Mouse (Mus musculus): ENCODE measurements around the gene Mak.

Gene Mak

GRCm38 (mm10) chr13:41079421-41079780 is at the start of gene Mak:
Gene Mak (minus strand): TSS chr13:41079706.
- peak; percentile 9 to 35 for DNase-seq

GRCm38 (mm10) chr13:41129061-41129460 is 49.6 kb upstream of the Mak start:
- DNase-seq, result no peak

GRCm38 (mm10) chr13:41128326-41128725 is 48.8 kb upstream of the Mak start:
- no peak for DNase-seq

- DNase-seq, result no peak
Observed at GRCm38 (mm10) chr13:41123666-41124225, 44.2 kb upstream of the Mak start.

DNA sequence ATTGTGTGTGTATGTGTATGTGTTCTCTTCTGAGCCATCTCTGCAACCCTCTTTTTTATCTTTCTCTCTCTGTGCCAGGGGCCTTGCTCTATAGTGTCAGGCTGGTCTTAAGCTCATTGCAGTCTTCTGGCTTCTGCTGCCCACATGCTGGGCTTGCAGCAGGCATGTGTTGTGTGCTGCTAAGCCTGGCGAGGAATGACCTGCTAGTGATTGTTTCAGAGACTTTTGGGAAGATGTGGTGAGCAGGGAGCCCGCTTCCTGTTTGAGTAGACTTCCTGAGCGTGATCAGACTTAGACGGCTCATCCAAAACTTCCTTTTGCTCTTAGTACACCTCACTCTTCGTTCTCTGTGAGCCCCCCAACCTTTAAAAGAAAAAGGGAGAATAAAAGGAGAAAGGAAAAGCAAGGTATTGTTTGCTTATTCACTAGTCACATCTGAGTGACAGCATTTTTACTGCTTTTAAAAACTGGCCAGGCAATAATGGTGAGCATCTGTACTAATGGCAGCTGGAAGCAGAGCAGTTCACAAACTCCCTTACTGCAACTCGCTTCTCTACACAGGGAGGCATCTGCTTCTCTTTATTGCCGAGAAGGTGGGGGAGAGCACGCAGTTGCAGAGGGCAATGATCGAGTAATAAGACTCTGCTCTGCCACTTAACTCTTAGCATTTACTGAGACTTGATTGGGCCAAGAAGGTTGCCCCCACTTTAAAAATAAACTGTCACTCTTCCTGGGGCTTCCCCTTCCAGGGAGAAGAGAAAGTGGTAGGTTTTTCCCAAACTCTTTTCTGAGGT is 39.8 kb upstream of the Mak start:
- no peak for DNase-seq

- no peak for DNase-seq
Observed at GRCm38 (mm10) chr13:41113940-41114339, 34.4 kb upstream of the Mak start, which contains the start of gene Sycp2l. Gene Sycp2l (plus strand): TSS chr13:41114307.

DNA sequence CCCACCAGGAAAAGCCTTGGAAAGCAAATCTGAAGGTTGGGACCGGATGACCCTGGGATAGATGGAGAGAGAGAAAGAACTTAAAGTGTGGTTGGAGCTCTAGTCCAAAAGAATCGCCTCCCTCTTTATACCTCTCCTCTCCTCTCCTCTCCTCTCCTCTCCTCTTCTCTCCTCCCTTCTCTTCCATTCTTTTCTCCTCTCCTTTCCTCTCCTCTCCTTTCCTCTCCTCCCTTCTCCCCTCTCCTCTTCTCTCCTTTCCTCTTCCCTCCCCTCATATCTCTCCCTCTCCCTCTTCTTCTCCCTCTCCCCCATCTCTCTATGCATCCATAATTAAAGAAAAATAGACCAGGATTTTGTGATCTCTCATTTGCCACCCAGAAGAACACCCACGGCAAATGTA is 31.4 kb upstream of the Mak start, which contains the start of gene Gcm2:
TSS of gene Gcm2 (minus strand) at position 101 of the 400 bp plus-strand sequence.
- no peak for DNase-seq

DNA sequence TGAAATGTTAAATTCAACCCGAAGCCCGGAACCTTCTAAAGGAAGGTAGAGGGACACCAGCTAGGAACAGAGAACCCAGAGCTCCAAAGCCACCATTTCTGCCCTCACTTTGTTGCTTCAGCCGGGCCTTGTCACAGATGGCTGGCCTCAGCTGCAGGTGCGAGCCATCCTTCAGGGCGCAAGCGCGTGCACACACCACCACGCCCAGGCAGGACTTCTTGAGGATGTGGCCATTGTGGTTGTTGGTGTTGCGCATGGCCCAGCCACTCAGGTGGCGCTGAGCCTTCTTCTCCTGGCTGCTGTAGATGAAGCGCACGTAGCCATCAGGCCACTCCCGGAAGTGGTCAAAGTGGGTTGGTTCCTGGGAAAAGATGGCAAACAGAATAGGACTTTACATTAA is 26.0 kb upstream of the Mak start:
- no peak for DNase-seq

GRCm38 (mm10) chr13:41103841-41104525 is 24.5 kb upstream of the Mak start:
- no peak for DNase-seq

DNA sequence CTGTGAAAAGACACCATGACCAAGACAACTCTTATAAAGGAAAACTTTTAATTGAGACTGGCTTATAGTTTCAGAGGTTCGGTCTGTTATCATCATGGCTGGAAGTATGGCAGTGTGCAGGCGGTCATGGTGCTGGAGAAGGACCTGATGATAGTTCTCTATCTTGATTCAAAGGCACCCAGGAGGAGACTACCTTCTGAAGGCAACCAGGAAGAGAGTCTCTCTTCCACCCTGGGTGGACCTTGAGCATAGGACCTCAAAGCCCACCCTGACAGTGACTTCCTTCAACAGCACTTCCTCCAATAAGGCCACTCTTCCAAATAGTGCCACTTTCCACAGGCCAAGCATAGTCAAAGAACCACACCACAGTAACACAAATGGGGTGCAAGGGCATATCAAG is 20.5 kb upstream of the Mak start:
- no peak for DNase-seq

DNA sequence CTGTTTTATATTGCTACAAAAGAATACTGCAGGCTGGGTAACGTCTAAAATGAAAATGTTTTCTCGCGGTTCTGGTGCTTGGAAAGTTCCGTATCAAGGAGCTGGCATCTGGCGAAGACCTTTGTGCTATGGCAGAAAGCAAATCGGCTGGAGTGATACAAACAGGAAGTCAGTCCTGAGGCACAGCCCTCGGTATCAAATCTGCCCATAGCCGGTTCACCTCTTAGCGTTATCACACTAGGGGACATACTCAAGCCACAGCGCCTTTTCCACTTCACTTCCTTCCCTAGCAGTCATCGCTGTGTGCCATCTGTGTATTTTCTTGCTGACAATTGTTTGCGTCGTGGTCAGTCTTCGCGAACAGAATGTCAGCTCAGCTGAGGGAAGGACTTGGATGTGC is 18.8 kb upstream of the Mak start:
- no peak for DNase-seq

DNA sequence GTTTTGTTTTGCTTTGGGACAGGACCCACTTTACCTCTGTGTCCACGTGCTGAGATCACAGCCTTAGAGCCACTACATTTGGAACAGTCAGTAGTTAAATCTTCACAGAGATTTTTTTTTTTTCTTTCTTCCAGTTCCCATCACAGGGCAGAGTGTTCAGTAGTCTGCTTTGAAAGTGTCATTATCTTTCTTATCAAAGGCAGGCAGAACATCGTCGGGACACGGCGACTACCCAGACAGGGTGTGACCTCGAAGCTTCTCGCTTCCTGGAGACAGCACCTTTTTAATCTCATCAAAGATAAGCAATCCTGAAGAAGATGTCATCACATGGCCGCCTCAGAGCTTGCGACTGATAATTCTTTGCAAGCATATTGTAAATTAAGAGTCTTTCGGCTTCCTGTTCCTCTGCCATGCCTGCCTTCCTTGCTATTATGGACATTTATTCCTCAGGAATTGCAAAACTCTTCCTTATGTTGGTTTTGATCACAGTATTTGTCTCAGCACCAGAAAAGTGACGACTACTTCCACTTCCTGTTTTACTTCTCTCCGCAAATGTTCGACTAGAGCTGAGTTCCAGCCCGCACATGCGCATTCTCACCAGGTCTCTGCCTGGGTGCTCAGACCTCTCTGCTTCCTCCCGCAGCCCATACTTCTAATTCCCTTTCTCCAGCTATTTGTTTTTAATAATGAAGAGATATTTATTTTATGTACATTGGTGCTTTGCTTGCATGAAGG is 18.0 kb upstream of the Mak start:
- peak; percentile 55 to 59 for DNase-seq

GRCm38 (mm10) chr13:41094160-41094559 is 14.7 kb upstream of the Mak start:
- no peak for DNase-seq

DNA sequence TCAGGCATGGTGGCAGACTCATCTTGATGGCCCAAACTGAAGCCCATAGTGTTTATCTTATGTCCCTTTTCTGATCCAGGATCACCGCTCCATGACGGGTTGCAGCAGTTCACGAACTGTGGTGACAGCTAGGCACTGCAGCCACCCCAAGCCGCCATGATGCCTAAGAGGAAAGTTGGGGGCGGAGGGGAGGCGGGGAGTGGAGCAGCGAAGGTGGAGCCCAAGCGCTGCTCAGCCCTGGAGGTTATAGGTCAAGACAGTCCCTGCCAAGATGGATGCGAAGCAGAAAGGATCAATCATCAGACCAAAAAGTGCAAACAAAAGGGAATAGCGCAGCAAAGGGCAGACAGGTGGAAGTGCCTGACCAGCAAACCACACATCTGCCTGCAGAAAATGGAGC is 11.8 kb upstream of the Mak start:
- no peak for DNase-seq

DNA sequence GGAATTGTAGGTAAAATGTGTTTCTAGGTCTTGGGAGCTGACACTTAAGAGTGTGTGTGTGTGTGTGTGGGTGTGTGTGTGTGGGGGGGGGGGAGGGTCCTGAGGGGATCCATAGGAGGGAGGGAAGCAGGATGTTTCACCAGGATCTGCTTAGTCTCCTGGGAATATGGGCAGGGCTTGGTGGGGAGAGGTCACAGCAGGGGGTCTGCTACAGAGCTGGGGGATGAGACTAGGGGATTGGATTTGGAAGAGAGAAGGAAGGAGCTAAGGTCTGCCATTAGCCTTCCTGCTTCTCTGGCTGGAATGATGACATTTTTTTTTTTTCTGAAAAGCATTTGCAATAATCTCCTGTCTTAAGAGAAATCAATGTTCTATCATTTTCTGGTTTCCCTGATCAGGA is 9.2 kb upstream of the Mak start:
- DNase-seq, result no peak

GRCm38 (mm10) chr13:41085140-41085539 is 5.6 kb upstream of the Mak start:
- no peak for DNase-seq

DNA sequence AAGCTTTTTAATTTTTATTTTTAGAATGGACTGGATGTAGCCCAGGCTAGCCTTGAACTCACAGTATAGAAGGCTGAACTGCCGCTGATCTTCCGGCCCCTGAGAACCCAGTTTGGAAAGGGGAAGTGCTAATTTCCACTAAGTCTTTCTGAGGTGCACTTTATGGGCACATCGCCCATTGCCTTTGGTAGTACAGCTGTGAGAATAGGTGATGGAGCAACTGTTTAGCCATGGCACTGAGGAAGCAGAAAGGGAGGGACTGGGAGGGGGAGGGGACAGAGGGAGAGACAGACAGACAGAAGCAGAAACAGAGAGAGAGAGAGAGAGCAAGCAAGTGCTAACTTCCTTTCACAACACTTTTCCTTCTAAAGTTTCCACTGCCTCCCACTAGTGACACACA is 5.0 kb upstream of the Mak start:
- no peak for DNase-seq

- no peak for DNase-seq
Observed at GRCm38 (mm10) chr13:41080700-41081099, 1.2 kb upstream of the Mak start.

- no peak for DNase-seq
Observed at GRCm38 (mm10) chr13:41079859-41080258, 353 bp upstream of the Mak start.

- no peak for DNase-seq
Observed at GRCm38 (mm10) chr13:41078690-41079420, 651 bp downstream of the Mak start.

- DNase-seq, result no peak
Observed at GRCm38 (mm10) chr13:41077921-41078320, 1.6 kb downstream of the Mak start.

GRCm38 (mm10) chr13:41073819-41074218 is 5.7 kb downstream of the Mak start:
- DNase-seq, result no peak

DNA sequence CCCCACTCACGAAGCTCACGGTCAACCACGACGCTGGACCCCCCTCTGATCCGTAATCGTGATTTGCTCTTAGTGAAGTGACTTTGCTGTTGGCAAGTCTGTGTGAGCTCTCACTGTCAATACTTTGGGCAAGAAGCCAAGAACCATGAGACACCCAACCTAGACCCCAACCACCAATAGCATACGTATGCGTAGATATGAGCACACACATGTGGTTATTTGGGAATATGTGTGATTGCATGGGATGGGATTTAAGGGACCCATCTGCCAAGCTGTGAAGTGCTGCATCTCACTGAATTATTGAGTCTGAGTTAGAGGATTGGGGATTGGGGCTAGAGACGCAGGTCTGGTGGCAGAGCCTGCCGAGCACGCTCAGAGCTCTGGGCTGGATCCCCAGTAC is 7.9 kb downstream of the Mak start:
- no peak for DNase-seq

Measured in spleen, adult 18-20 months (tissue).